Comparison of ENCODE assay signal across 8 mouse cellular contexts in the genomic region with DNA sequence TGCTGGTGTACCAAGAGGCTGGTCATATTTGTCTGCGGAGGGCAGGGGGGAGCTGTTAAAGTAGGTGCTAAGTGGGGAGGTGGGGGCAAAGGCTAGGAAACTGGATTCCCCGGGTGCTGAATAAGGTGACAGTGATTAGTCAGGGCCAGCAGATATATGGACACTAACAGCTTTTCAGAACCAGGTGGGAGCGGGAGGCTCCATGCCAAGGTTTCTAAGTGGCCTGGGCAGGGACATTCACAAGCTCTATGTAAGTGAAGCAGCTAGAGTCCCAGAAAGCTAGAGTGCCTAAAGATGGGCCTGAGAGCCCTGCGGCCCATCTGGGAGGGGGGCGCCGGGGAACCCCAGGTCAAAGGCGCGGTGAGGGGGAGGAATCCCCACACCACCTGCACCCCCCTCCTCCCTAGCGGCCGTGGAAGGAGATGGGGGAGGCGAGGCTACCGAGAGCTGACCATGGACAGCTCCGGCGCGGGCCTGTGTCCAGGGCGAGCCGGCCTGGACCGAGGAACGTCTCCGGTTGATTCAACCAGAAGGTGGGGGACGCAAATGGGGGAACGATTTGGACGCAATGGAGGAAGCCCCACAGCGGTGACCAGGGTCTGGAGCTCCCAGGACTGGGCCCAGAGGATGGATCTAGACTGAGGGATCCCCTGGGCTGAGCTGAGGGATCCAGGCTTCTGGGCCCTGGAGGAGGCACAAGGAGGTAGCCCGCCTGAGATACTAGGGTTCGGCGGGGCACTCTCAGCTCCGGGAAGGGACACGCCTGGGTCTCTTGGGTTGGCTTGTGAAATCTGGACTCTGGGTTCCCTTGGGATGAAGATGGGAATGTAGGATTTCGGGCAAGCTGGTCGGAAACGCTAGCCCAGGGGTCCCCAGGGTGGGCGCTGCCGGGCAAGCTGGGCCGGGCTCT. TPM values are rescaled to one million over a fixed set of nuclear protein-coding genes. Genes with fewer than 3 reads are reported as not detected.
DNase-seq lines count a peak whose midpoint lies in the region; ATAC-seq lines count a peak whose summit lies in the region.

No protein-coding gene starts in this region.

- peak overlapping the region; percentile 80 for H3K9ac ChIP-seq in embryonic facial prominence, embryonic 13.5 days
- peak overlapping the region; percentile 69 for H3K9ac ChIP-seq in hindbrain, embryonic 11.5 days (ENCODE audit: low read depth, low read length)
- H3K9ac ChIP-seq in limb, embryonic 15.5 days, result peak overlapping the region; percentile 59
- peak overlapping the region; percentile 84 for H3K9ac ChIP-seq in neural tube, embryonic 12.5 days

- H3K36me3 ChIP-seq in embryonic facial prominence, embryonic 13.5 days, result no peaks in the 10 kb centered on the region
- H3K36me3 ChIP-seq in hindbrain, embryonic 11.5 days (ENCODE audit: control insufficient read depth, insufficient read depth, low read length), result no peaks in the 10 kb centered on the region
- H3K36me3 ChIP-seq in limb, embryonic 15.5 days, result no peaks in the 10 kb centered on the region
- H3K36me3 ChIP-seq in neural tube, embryonic 12.5 days, result no peaks in the 10 kb centered on the region

- 4% methylated on average over 35 of the region's 35 CpGs for WGBS in embryonic facial prominence, embryonic 13.5 days
- 3% methylated on average over 34 of the region's 35 CpGs for WGBS in hindbrain, embryonic 11.5 days
- WGBS in limb, embryonic 15.5 days, result 3% methylated on average over 35 of the region's 35 CpGs
- 3% methylated on average over 35 of the region's 35 CpGs for WGBS in neural tube, embryonic 12.5 days

- no peaks in the 10 kb centered on the region for H3K9me3 ChIP-seq in embryonic facial prominence, embryonic 13.5 days
- no peaks in the 10 kb centered on the region for H3K9me3 ChIP-seq in hindbrain, embryonic 11.5 days (ENCODE audit: control insufficient read depth, low read length)
- H3K9me3 ChIP-seq in limb, embryonic 15.5 days, result no peaks in the 10 kb centered on the region
- H3K9me3 ChIP-seq in neural tube, embryonic 12.5 days, result no peaks in the 10 kb centered on the region

- peaks cover 41% of the 10 kb centered on the region for H3K4me1 ChIP-seq in embryonic facial prominence, embryonic 13.5 days
- H3K4me1 ChIP-seq in hindbrain, embryonic 11.5 days (replicated peaks; ENCODE audit: control insufficient read depth, insufficient read depth, low read length), result peaks cover 15% of the 10 kb centered on the region; the same call in 1 of the 2 replicates
- H3K4me1 ChIP-seq in limb, embryonic 15.5 days, result peaks cover 43% of the 10 kb centered on the region
- peaks cover 51% of the 10 kb centered on the region for H3K4me1 ChIP-seq in neural tube, embryonic 12.5 days

- no peak overlapping the region; the same call in 1 of the 2 replicates for H3K27ac ChIP-seq in embryonic facial prominence, embryonic 13.5 days
- no peak overlapping the region for H3K27ac ChIP-seq in hindbrain, embryonic 11.5 days (ENCODE audit: low read depth, low read length)
- peak overlapping the region; percentile 39; the same call in 1 of the 2 replicates for H3K27ac ChIP-seq in limb, embryonic 15.5 days
- no peak overlapping the region for H3K27ac ChIP-seq in neural tube, embryonic 12.5 days

- no peak for ATAC-seq in embryonic facial prominence, embryonic 13.5 days (ENCODE audit: insufficient number of reproducible peaks, insufficient read depth, low FRiP score, low TSS enrichment, low read depth)
- no peak for ATAC-seq in hindbrain, embryonic 11.5 days (ENCODE audit: low FRiP score)
- no peak for ATAC-seq in limb, embryonic 15.5 days (ENCODE audit: insufficient number of reproducible peaks, low FRiP score, low TSS enrichment, low read depth)
- ATAC-seq in neural tube, embryonic 12.5 days (ENCODE audit: low FRiP score, low read depth), result peak; percentile 10; the same call in 1 of the 2 replicates

- peak overlapping the region; percentile 70 for H3K4me3 ChIP-seq in embryonic facial prominence, embryonic 13.5 days
- peak overlapping the region; percentile 71 for H3K4me3 ChIP-seq in hindbrain, embryonic 11.5 days (ENCODE audit: low read depth, low read length)
- peak overlapping the region; percentile 58 for H3K4me3 ChIP-seq in limb, embryonic 15.5 days
- H3K4me3 ChIP-seq in neural tube, embryonic 12.5 days, result peak overlapping the region; percentile 76

- H3K4me2 ChIP-seq in embryonic facial prominence, embryonic 13.5 days, result peak overlapping the region; percentile 95
- H3K4me2 ChIP-seq in hindbrain, embryonic 11.5 days (replicated peaks; ENCODE audit: low read depth, low read length), result peak overlapping the region; percentile 69
- peak overlapping the region; percentile 95 for H3K4me2 ChIP-seq in limb, embryonic 15.5 days
- H3K4me2 ChIP-seq in neural tube, embryonic 12.5 days (replicated peaks), result peak overlapping the region; percentile 83

- H3K27me3 ChIP-seq in embryonic facial prominence, embryonic 13.5 days, result peaks cover 75% of the 10 kb centered on the region
- H3K27me3 ChIP-seq in hindbrain, embryonic 11.5 days (ENCODE audit: control insufficient read depth, insufficient read depth, low read length), result peaks cover 38% of the 10 kb centered on the region
- peaks cover 71% of the 10 kb centered on the region for H3K27me3 ChIP-seq in limb, embryonic 15.5 days
- peaks cover 48% of the 10 kb centered on the region for H3K27me3 ChIP-seq in neural tube, embryonic 12.5 days (replicated peaks)

- DNase-seq in adrenal gland, adult (ENCODE audit: inconsistent age in 2 of 2, low spot score in 1 of 2), result peak; percentile 65 to 83
- DNase-seq in adrenal gland, adult 8-10 months, result no peak
- peak; percentile 35 for DNase-seq in adipocyte (ENCODE audit: low spot score)
- DNase-seq in hindbrain, embryonic 11.5 days (ENCODE audit: low spot score), result peak; percentile 62
- DNase-seq in layer of hippocampus, adult 18-20 months (ENCODE audit: low spot score in 2 of 2), result no peak

RNA-seq across cellular contexts. Expression of a gene that starts 0.8 kb away (rescaled TPM):
- total RNA-seq in adrenal gland, adult 8-10 months (2022), result 1 to 10 TPM; 2.8 to 7.2 (median 4.7) TPM
- 6.6 and 8.2 TPM in 2 replicates for polyA plus RNA-seq in embryonic facial prominence, embryonic 13.5 days (2015; fragmentation: Nextera tagmentation; extraction: Ambion mirVana)
- 8.2 and 9.5 TPM in 2 replicates for polyA plus RNA-seq in hindbrain, embryonic 11.5 days (2014; fragmentation: Nextera tagmentation; extraction: Ambion mirVana)
- polyA plus RNA-seq in limb, embryonic 15.5 days (2015; fragmentation: Nextera tagmentation; extraction: Ambion mirVana), result 7.8 and 9.1 TPM in 2 replicates
- polyA plus RNA-seq in neural tube, embryonic 12.5 days (2016; fragmentation: Nextera tagmentation; extraction: Ambion mirVana), result 17.1 and 18.1 TPM in 2 replicates
- 100 to 1,000 TPM; 132 to 139 TPM for total RNA-seq in layer of hippocampus, adult 18-20 months (2021)

RNA-seq across cellular contexts. Expression of a gene that starts 4.4 kb away (rescaled TPM):
- 10 to 100 TPM in 2 of 4 experiments, 1 to 10 TPM in 2; 1.8 to 14.1 (median 7.6) TPM for total RNA-seq in adrenal gland, adult 8-10 months (2022)
- 1.6 and 2.7 TPM in 2 replicates for polyA plus RNA-seq in embryonic facial prominence, embryonic 13.5 days (2015; fragmentation: Nextera tagmentation; extraction: Ambion mirVana)
- 0.92 and 1.7 TPM in 2 replicates for polyA plus RNA-seq in hindbrain, embryonic 11.5 days (2014; fragmentation: Nextera tagmentation; extraction: Ambion mirVana)
- 2.3 and 2.5 TPM in 2 replicates for polyA plus RNA-seq in limb, embryonic 15.5 days (2015; fragmentation: Nextera tagmentation; extraction: Ambion mirVana)
- polyA plus RNA-seq in neural tube, embryonic 12.5 days (2016; fragmentation: Nextera tagmentation; extraction: Ambion mirVana), result 3.5 TPM in 2 replicates
- total RNA-seq in layer of hippocampus, adult 18-20 months (2021), result 100 to 1,000 TPM; 134 to 144 TPM

RNA-seq across cellular contexts. Expression of a gene that starts 29.5 kb away (rescaled TPM):
- 100 to 1,000 TPM; 232 to 563 (median 376) TPM for total RNA-seq in adrenal gland, adult 8-10 months (2022)
- polyA plus RNA-seq in embryonic facial prominence, embryonic 13.5 days (2015; fragmentation: Nextera tagmentation; extraction: Ambion mirVana), result 285 and 299 TPM in 2 replicates
- polyA plus RNA-seq in hindbrain, embryonic 11.5 days (2014; fragmentation: Nextera tagmentation; extraction: Ambion mirVana), result 76.5 and 114 TPM in 2 replicates
- polyA plus RNA-seq in limb, embryonic 15.5 days (2015; fragmentation: Nextera tagmentation; extraction: Ambion mirVana), result 199 and 204 TPM in 2 replicates
- polyA plus RNA-seq in neural tube, embryonic 12.5 days (2016; fragmentation: Nextera tagmentation; extraction: Ambion mirVana), result 269 and 286 TPM in 2 replicates
- total RNA-seq in layer of hippocampus, adult 18-20 months (2021), result 100 to 1,000 TPM; 364 to 405 TPM

RNA-seq across cellular contexts. Expression of a gene that starts 30.9 kb away (rescaled TPM):
- total RNA-seq in adrenal gland, adult 8-10 months (2022), result under 1 TPM; 0.09 to 0.31 (median 0.26) TPM
- polyA plus RNA-seq in embryonic facial prominence, embryonic 13.5 days (2015; fragmentation: Nextera tagmentation; extraction: Ambion mirVana), result 2.2 and 2.9 TPM in 2 replicates
- polyA plus RNA-seq in hindbrain, embryonic 11.5 days (2014; fragmentation: Nextera tagmentation; extraction: Ambion mirVana), result 0.68 and 0.77 TPM in 2 replicates
- 6.5 and 15.1 TPM in 2 replicates for polyA plus RNA-seq in limb, embryonic 15.5 days (2015; fragmentation: Nextera tagmentation; extraction: Ambion mirVana)
- 0.46 and 0.77 TPM in 2 replicates for polyA plus RNA-seq in neural tube, embryonic 12.5 days (2016; fragmentation: Nextera tagmentation; extraction: Ambion mirVana)
- total RNA-seq in layer of hippocampus, adult 18-20 months (2021), result under 1 TPM; 0.17 to 0.18 TPM

RNA-seq across cellular contexts. Expression of a gene that starts 32.4 kb away (rescaled TPM):
- total RNA-seq in adrenal gland, adult 8-10 months (2022), result 10 to 100 TPM in 2 of 4 experiments, 1 to 10 TPM in 2; 5.8 to 19.1 (median 10.4) TPM
- 17.8 and 23.8 TPM in 2 replicates for polyA plus RNA-seq in embryonic facial prominence, embryonic 13.5 days (2015; fragmentation: Nextera tagmentation; extraction: Ambion mirVana)
- 5.2 and 6.9 TPM in 2 replicates for polyA plus RNA-seq in hindbrain, embryonic 11.5 days (2014; fragmentation: Nextera tagmentation; extraction: Ambion mirVana)
- polyA plus RNA-seq in limb, embryonic 15.5 days (2015; fragmentation: Nextera tagmentation; extraction: Ambion mirVana), result 22.0 and 22.6 TPM in 2 replicates
- 9.6 and 11.0 TPM in 2 replicates for polyA plus RNA-seq in neural tube, embryonic 12.5 days (2016; fragmentation: Nextera tagmentation; extraction: Ambion mirVana)
- total RNA-seq in layer of hippocampus, adult 18-20 months (2021), result 10 to 100 TPM in 1 of 2 experiments, 1 to 10 TPM in 1; 9.7 to 16.2 TPM

Comparison
In these comparisons a context has a peak if more than half of its experiments do, and no peak if none do; other contexts are left out.
1. DNase-seq: peak in adrenal gland, adult (2 of 2), adipocyte (single experiment) and hindbrain, embryonic 11.5 days (single experiment); none in adrenal gland, adult 8-10 months (single experiment) and layer of hippocampus, adult 18-20 months (0 of 2).
2. Peak in every context shown above with its lines, with median percentiles within 50 percentile points of each other: H3K4me2 ChIP-seq, H3K4me3 ChIP-seq and H3K9ac ChIP-seq.